Mouse (Mus musculus) megakaryocyte progenitor cell, adult 5-6 weeks (primary cell): ENCODE measurements around the gene Lage3. TPM values are rescaled to one million over a fixed set of nuclear protein-coding genes. Genes with fewer than 3 reads are reported as not detected.

Experiments used
- total RNA-seq, 2 experiments: library from RNA; stranded (forward) in 1 of 2; stranded (reverse) in 1 of 2; fragments of 157-497, 149-512 nt in 1 of 2; fragments of 200-1000 nt in 1 of 2; gene quantifications; 2 replicates each; pipeline versions ENCODE4 v1.2.3 to v1.2.4; 2015 to 2017

Lage3 gene
- total RNA-seq, 2 experiments from 2014 or later = 28.1 to 93.1 TPM

Other genes with a start within 250 kb of the Lage3 start
- not detected in 2 replicates for gene Opn1mw, start 226.2 kb downstream of the Lage3 start, total RNA-seq (2015)
- gene Opn1mw, start 226.2 kb downstream of the Lage3 start, total RNA-seq (2017) = not detected in 2 replicates
- 16.3 and 16.9 TPM in 2 replicates for gene Mecp2, start 218.3 kb downstream of the Lage3 start, total RNA-seq (2015)
- gene Mecp2, start 218.3 kb downstream of the Lage3 start, total RNA-seq (2017) = 15.3 and 18.8 TPM in 2 replicates
- gene Tex28, start 185.8 kb downstream of the Lage3 start, total RNA-seq (2015) = not detected in 2 replicates
- not detected in 2 replicates for gene Tex28, start 185.8 kb downstream of the Lage3 start, total RNA-seq (2017)
- not detected in 2 replicates for gene Tktl1, start 176.4 kb downstream of the Lage3 start, total RNA-seq (2015)
- gene Tktl1, start 176.4 kb downstream of the Lage3 start, total RNA-seq (2017) = not detected in 2 replicates
- 158 and 196 TPM in 2 replicates for gene Flna, start 103.8 kb downstream of the Lage3 start, total RNA-seq (2015)
- 495 and 504 TPM in 2 replicates for gene Flna, start 103.8 kb downstream of the Lage3 start, total RNA-seq (2017)
- gene Emd, start 98.9 kb downstream of the Lage3 start, total RNA-seq (2015) = 77.1 and 82.8 TPM in 2 replicates
- 86.7 and 91.7 TPM in 2 replicates for gene Emd, start 98.9 kb downstream of the Lage3 start, total RNA-seq (2017)
- gene Rpl10, start 82.8 kb downstream of the Lage3 start, total RNA-seq (2015) = 3,920 and 4,047 TPM in 2 replicates
- gene Rpl10, start 82.8 kb downstream of the Lage3 start, total RNA-seq (2017) = 1,333 and 1,759 TPM in 2 replicates
- gene Taz, start 71.7 kb downstream of the Lage3 start, total RNA-seq (2015) = 44.5 and 53.5 TPM in 2 replicates
- gene Taz, start 71.7 kb downstream of the Lage3 start, total RNA-seq (2017) = 25.8 and 31.0 TPM in 2 replicates
- 21.2 and 24.5 TPM in 2 replicates for gene Dnase1l1, start 71.3 kb downstream of the Lage3 start, total RNA-seq (2015)
- gene Dnase1l1, start 71.3 kb downstream of the Lage3 start, total RNA-seq (2017) = 7.1 and 17.4 TPM in 2 replicates
- gene Atp6ap1, start 56.5 kb downstream of the Lage3 start, total RNA-seq (2015) = 128 and 135 TPM in 2 replicates
- 123 and 206 TPM in 2 replicates for gene Atp6ap1, start 56.5 kb downstream of the Lage3 start, total RNA-seq (2017)
- 56.8 and 79.4 TPM in 2 replicates for gene Gdi1, start 48.6 kb downstream of the Lage3 start, total RNA-seq (2015)
- gene Gdi1, start 48.6 kb downstream of the Lage3 start, total RNA-seq (2017) = 22.8 and 22.9 TPM in 2 replicates
- 38.6 and 47.9 TPM in 2 replicates for gene Fam50a, start 40.6 kb downstream of the Lage3 start, total RNA-seq (2015)
- gene Fam50a, start 40.6 kb downstream of the Lage3 start, total RNA-seq (2017) = 56.9 and 62.8 TPM in 2 replicates
- gene Plxna3, start 24.6 kb downstream of the Lage3 start, total RNA-seq (2015) = 3.4 and 4.5 TPM in 2 replicates
- 0.54 and 0.62 TPM in 2 replicates for gene Plxna3, start 24.6 kb downstream of the Lage3 start, total RNA-seq (2017)
- 35.6 and 39.9 TPM in 2 replicates for gene Ubl4a, start 19.6 kb upstream of the Lage3 start, total RNA-seq (2015)
- 11.9 and 21.2 TPM in 2 replicates for gene Ubl4a, start 19.6 kb upstream of the Lage3 start, total RNA-seq (2017)
- gene Slc10a3, start 19.7 kb upstream of the Lage3 start, total RNA-seq (2015) = 31.1 and 39.3 TPM in 2 replicates
- gene Slc10a3, start 19.7 kb upstream of the Lage3 start, total RNA-seq (2017) = 12.8 and 13.9 TPM in 2 replicates
- 14.0 and 14.5 TPM in 2 replicates for gene Fam3a, start 39.7 kb upstream of the Lage3 start, total RNA-seq (2015)
- gene Fam3a, start 39.7 kb upstream of the Lage3 start, total RNA-seq (2017) = 10.0 and 22.1 TPM in 2 replicates
- 9.8 and 12.5 TPM in 2 replicates for gene Ikbkg, start 39.7 kb upstream of the Lage3 start, total RNA-seq (2015)
- gene Ikbkg, start 39.7 kb upstream of the Lage3 start, total RNA-seq (2017) = 22.8 and 53.0 TPM in 2 replicates
- 174 and 188 TPM in 2 replicates for gene G6pdx, start 75.6 kb upstream of the Lage3 start, total RNA-seq (2015)
- gene G6pdx, start 75.6 kb upstream of the Lage3 start, total RNA-seq (2017) = 104 and 109 TPM in 2 replicates
- not detected in 2 replicates for gene Gm6880, start 127.8 kb upstream of the Lage3 start, total RNA-seq (2015)
- not detected in 2 replicates for gene Gm6880, start 127.8 kb upstream of the Lage3 start, total RNA-seq (2017)
- gene Olfr1326-ps1, start 221.3 kb upstream of the Lage3 start, total RNA-seq (2015) = not detected in 2 replicates
- not detected in 2 replicates for gene Olfr1326-ps1, start 221.3 kb upstream of the Lage3 start, total RNA-seq (2017)
- not detected in 2 replicates for gene Olfr1325, start 239.1 kb upstream of the Lage3 start, total RNA-seq (2015)
- gene Olfr1325, start 239.1 kb upstream of the Lage3 start, total RNA-seq (2017) = not detected in 2 replicates